Mouse (Mus musculus) stomach, postnatal 0 days (tissue): Measurements from ENCODE around the gene Ly6g6c.
A peak's percentile ranks its signal among the peaks of the same experiment; 100 is the strongest.

ENCODE experiments used
- CTCF ChIP-seq: IDR thresholded peaks from 2 replicates; pipeline ENCODE4 v1.5.1; 2016; ENCODE audit warnings: antibody characterized with exemption, low read depth, mild to moderate bottlenecking, moderate library complexity
- EP300 ChIP-seq: optimal IDR thresholded peaks from 2 replicates; pipeline ENCODE3; 2016; ENCODE audit warnings: antibody characterized with exemption

DNA sequence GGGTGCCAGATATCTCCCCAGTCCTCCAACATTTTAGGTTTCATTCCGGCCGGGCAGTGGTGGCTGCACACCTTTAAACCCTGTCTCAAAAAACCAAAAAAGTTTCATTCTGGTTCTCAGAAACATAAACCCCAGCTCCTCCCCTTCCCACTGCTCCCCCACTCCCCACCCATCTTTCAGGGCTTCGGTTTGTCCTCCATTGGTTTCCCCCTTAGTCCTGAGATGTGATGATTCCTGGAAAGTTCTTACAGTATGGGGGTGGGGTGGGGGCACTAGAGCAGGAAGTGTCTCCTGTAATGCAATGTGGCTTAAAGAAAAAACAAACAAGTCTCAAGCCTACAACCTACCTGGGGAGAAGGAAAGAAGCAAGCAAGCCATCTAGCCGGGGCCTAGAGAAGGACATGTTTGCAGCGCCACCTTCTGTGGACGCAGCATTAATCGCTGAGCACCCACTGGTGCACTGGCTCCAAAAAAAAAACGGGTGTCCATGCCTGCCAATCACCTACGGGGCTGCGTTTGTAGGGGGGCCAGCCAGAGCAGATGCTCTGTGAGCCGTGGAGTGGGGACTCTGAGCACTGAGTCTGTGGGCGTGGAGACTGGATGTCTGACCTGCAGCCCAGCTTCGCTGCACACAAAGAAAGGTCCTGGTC is 40.7 kb downstream of the Ly6g6c start:
- TF ChIP-seq CTCF (peak; percentile 80), EP300 (no peak)
